Mouse (Mus musculus): ENCODE measurements around the gene Ptges.

- TF ChIP-seq CTCF (IDR thresholded peaks at IDR 0.05; ENCODE audit: low read depth, low read length), result no peak
- no peak for TF ChIP-seq GATA1 (IDR thresholded peaks at IDR 0.05; ENCODE audit: borderline replicate concordance, low read length)
- no peak for TF ChIP-seq TAL1 (conservative IDR thresholded peaks at IDR 0.05; ENCODE audit: low read depth, low read length)
- TF ChIP-seq GATA2 (IDR thresholded peaks at IDR 0.05; ENCODE audit: borderline replicate concordance, low read depth, low read length), result no peak
Observed at GRCm38 (mm10) chr2:30929483-30930045, at the start of gene Ptges.
